Mouse (Mus musculus) CH12.LX (cell line): Measurements from ENCODE around the gene Evi5. TPM values are rescaled to one million over a fixed set of nuclear protein-coding genes. Genes with fewer than 3 reads are reported as not detected.

Source experiments
- DNase-seq: peaks from one replicate; pipeline ENCODE4 v3.0.0-alpha.2; 2013; ENCODE audit errors: extremely low read depth
- H3K27ac ChIP-seq: 2 replicates; pipeline ENCODE4 v1.5.1; 2012; ENCODE audit warnings: low read depth, mild to moderate bottlenecking, control low read depth, moderate library complexity; ENCODE audit not compliant: insufficient read depth
- H3K27me3 ChIP-seq: replicated peaks from 2 replicates; pipeline ENCODE3; 2012; ENCODE audit warnings: inconsistent platforms
- H3K36me3 ChIP-seq, 2 experiments: replicated peaks in 1 of 2; 2 replicates each; pipeline versions ENCODE3 to v1.6.1; 2012; ENCODE audit warnings: inconsistent platforms in 1 of 2, low read length in 1 of 2, mild to moderate bottlenecking in 1 of 2, mixed read lengths in 1 of 2, moderate library complexity in 1 of 2; ENCODE audit not compliant: control insufficient read depth in 1 of 2, insufficient read depth in 1 of 2
- H3K4me1 ChIP-seq, 2 experiments: 2 replicates each; pipeline ENCODE4 v1.6.1; 2012; ENCODE audit warnings: inconsistent platforms in 1 of 2, moderate library complexity in 1 of 2; ENCODE audit not compliant: insufficient read depth in 2 of 2, control insufficient read depth in 1 of 2
- H3K4me2 ChIP-seq: 2 replicates; pipeline ENCODE4 v1.6.1; 2012; ENCODE audit warnings: low read depth, mild to moderate bottlenecking, control low read depth; ENCODE audit not compliant: poor library complexity, insufficient read depth, severe bottlenecking
- H3K4me3 ChIP-seq, 3 experiments: fragments of 150-350 bp in 1 of 3; sonication (generic) in 1 of 3; replicated peaks in 1 of 3; 2 replicates each; pipeline versions ENCODE3 to v1.5.1; 2011 to 2012; ENCODE audit warnings: low read depth in 2 of 3, low read length in 2 of 3, mild to moderate bottlenecking in 2 of 3, moderate library complexity in 2 of 3, control low read depth in 1 of 3, improper control_type of control experiment in 1 of 3, inconsistent platforms in 1 of 3, mixed read lengths in 1 of 3; ENCODE audit not compliant: poor library complexity in 1 of 3
- H3K79me2 ChIP-seq: replicated peaks from 2 replicates; pipeline ENCODE4 v1.6.1; 2012; ENCODE audit warnings: mild to moderate bottlenecking, moderate library complexity; ENCODE audit not compliant: control insufficient read depth, poor library complexity, insufficient read depth, severe bottlenecking; ENCODE audit errors: extremely low read depth
- H3K9ac ChIP-seq: 2 replicates; pipeline ENCODE4 v1.6.1; 2012; ENCODE audit warnings: low read depth, mild to moderate bottlenecking, control low read depth, moderate library complexity; ENCODE audit not compliant: insufficient read depth
- H3K9me3 ChIP-seq: replicated peaks from 2 replicates; pipeline ENCODE3; 2012; ENCODE audit warnings: low read length, inconsistent platforms, mixed read lengths
- CHD1 ChIP-seq: IDR thresholded peaks from 2 replicates; pipeline ENCODE4 v1.6.1; 2012; ENCODE audit warnings: low read depth, low read length, improper control_type of control experiment, inconsistent platforms
- CTCF ChIP-seq, 2 experiments: IDR thresholded peaks in 1 of 2; conservative IDR thresholded peaks in 1 of 2; 2 replicates each; pipeline ENCODE4 v1.5.1; 2011 to 2012; ENCODE audit warnings: low read depth in 2 of 2, low read length in 2 of 2, improper control_type of control experiment in 1 of 2, inconsistent platforms in 1 of 2, mild to moderate bottlenecking in 1 of 2, moderate library complexity in 1 of 2
- E2F4 ChIP-seq: IDR thresholded peaks from 2 replicates; pipeline ENCODE4 v1.6.1; 2011; ENCODE audit warnings: low read depth, low read length, improper control_type of control experiment; ENCODE audit not compliant: insufficient replicate concordance
- EP300 ChIP-seq: IDR thresholded peaks from 2 replicates; pipeline ENCODE4 v1.6.1; 2011; ENCODE audit warnings: low read length, improper control_type of control experiment
- GABPA ChIP-seq: IDR thresholded peaks from 2 replicates; pipeline ENCODE4 v1.6.1; 2012; ENCODE audit warnings: low read depth, low read length, improper control_type of control experiment, inconsistent platforms; ENCODE audit not compliant: insufficient replicate concordance
- HCFC1 ChIP-seq: IDR thresholded peaks from 2 replicates; pipeline ENCODE4 v1.6.1; 2012; ENCODE audit warnings: low read depth, mild to moderate bottlenecking, inconsistent platforms, low read length, improper control_type of control experiment
- JUN ChIP-seq: IDR thresholded peaks from 2 replicates; pipeline ENCODE4 v1.6.1; 2011; ENCODE audit warnings: low read depth, mild to moderate bottlenecking, low read length, improper control_type of control experiment, moderate library complexity; ENCODE audit not compliant: insufficient read depth
- MAZ ChIP-seq: IDR thresholded peaks from 2 replicates; pipeline ENCODE4 v1.6.1; 2012; ENCODE audit warnings: low read depth, mild to moderate bottlenecking, inconsistent platforms, low read length, improper control_type of control experiment, moderate library complexity
- MYC ChIP-seq: IDR thresholded peaks from 2 replicates; pipeline ENCODE4 v1.6.1; 2011; ENCODE audit warnings: low read depth, mild to moderate bottlenecking, improper control_type of control experiment, low read length
- NRF1 ChIP-seq: IDR thresholded peaks from 2 replicates; pipeline ENCODE4 v1.6.1; 2014; ENCODE audit warnings: low read depth, mild to moderate bottlenecking, inconsistent platforms, low read length, improper control_type of control experiment, moderate library complexity
- PAX5 ChIP-seq: IDR thresholded peaks from 2 replicates; pipeline ENCODE4 v1.6.1; 2012; ENCODE audit warnings: low read length, inconsistent platforms, mixed read lengths
- POLR2AphosphoS2 ChIP-seq: IDR thresholded peaks from 2 replicates; pipeline ENCODE4 v1.6.1; 2011; ENCODE audit warnings: low read depth, low read length, improper control_type of control experiment
- RCOR1 ChIP-seq: conservative IDR thresholded peaks from 2 replicates; pipeline ENCODE4 v1.6.1; 2012; ENCODE audit warnings: low read depth, mild to moderate bottlenecking, inconsistent platforms, low read length, improper control_type of control experiment
- TBP ChIP-seq: conservative IDR thresholded peaks from 2 replicates; pipeline ENCODE4 v1.6.1; 2011; ENCODE audit warnings: low read depth, low read length, improper control_type of control experiment
- TCF12 ChIP-seq: IDR thresholded peaks from 2 replicates; pipeline ENCODE4 v1.6.1; 2014; ENCODE audit warnings: low read depth, mild to moderate bottlenecking, inconsistent platforms, low read length, improper control_type of control experiment
- USF1 ChIP-seq: IDR thresholded peaks from 2 replicates; pipeline ENCODE4 v1.6.1; 2014; ENCODE audit warnings: low read depth, mild to moderate bottlenecking, inconsistent platforms, low read length, improper control_type of control experiment
- USF2 ChIP-seq: conservative IDR thresholded peaks from 2 replicates; pipeline ENCODE4 v1.6.1; 2011; ENCODE audit warnings: low read depth, low read length, improper control_type of control experiment
- ZNF384 ChIP-seq: IDR thresholded peaks from 2 replicates; pipeline ENCODE4 v1.6.1; 2012; ENCODE audit warnings: low read depth, low read length, improper control_type of control experiment, inconsistent platforms
- dilution Hi-C: fragments of 300-500 bp; cut with MboI; formaldehyde crosslinking; loops from 2 replicates; pipeline ENCODE4 v1.14.3; 2020; ENCODE audit warnings: low sequenced_read_pairs; ENCODE audit not compliant: extremely low pct_unique_long_range_greater_than_20kb, extremely low pct_ligation_motif_present
- in situ Hi-C: fragments of 300-500 bp; cut with MboI; formaldehyde crosslinking; loops from 3 replicates; pipeline ENCODE4 v1.14.3; 2019; ENCODE audit warnings: low sequenced_read_pairs, low pct_ligation_motif_present, low pct_unique_long_range_greater_than_20kb, mixed read lengths
- polyA plus RNA-seq: library from polyadenylated mRNA; unstranded; fragments of >175 nt; gene quantifications from 2 replicates; pipeline ENCODE4 v1.2.1, GENCODE M21; 2012; ENCODE audit warnings: low read depth; ENCODE audit not compliant: insufficient read length
- total RNA-seq, 2 experiments: library from RNA; depleted of rRNA; stranded (reverse); fragments of 300-350 nt in 1 of 2; fragments of >200 nt in 1 of 2; gene quantifications; 2 replicates each; pipeline ENCODE4 v1.2.3; 2012 to 2014

The Evi5 gene
- total and polyA plus RNA-seq, 3 experiments = 3.2 to 6.3 (median 3.8) TPM

DNA sequence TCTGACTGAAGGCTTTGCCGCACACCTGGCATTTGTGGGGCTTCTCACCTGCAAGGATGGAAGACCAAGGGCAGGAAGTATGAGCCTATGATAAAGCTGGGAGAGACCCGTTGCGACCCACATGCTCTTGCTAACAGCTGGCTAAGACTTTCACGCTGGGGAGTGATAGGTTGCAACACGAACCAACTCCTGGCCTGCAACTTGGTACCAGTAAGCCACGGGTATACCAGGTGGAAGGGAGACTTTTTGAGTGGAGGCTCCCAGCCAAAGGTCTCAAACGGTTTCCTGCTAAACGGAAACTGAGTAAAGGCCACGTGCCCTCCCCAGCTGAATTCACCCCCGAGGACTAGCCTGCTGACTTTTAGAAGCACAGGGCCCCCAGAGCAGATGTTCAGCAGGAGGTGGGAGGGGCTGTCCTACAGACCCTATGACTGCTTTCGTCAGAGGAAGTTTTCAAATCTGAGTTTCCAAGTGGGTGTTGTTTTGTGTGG lies 157.0 kb downstream of the Evi5 start (continued):
- TF ChIP-seq USF2 = peak; percentile 31
- TF ChIP-seq RCOR1 = no peak
- peak; percentile 39; the same call in 1 of the 2 replicates for TF ChIP-seq HCFC1
- no peak for TF ChIP-seq CTCF (conservative IDR thresholded peaks at IDR 0.05 in 1 of 2, IDR thresholded peaks at IDR 0.05 in 1 of 2; ENCODE audit: low read depth in 2 of 2, low read length in 2 of 2)
- no peak for TF ChIP-seq NRF1
- TF ChIP-seq POLR2AphosphoS2 = no peak
- no peak for TF ChIP-seq E2F4

DNA sequence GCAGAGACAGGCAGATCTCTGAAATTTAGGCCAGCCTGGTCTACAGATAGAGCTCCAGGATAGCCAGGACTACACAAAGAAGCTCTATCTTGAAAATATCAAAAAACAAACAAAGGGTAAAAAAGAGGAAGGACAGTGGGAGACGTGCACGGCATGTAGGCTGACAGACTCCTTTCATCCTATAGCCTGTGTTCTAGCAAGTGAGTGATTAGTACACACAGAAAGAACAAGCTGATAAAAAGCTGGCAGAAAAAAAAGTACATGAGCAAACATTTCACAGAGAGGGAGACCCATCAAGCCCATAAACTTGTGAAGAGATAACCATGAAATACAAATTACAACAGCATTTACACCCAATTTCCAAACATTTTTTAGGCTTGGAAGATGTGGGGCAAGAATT lies 163.2 kb downstream of the Evi5 start:
- dilution Hi-C loops (no loop called here), in situ Hi-C loops (no loop called here)
- Histone ChIP-seq H3K4me1 (peaks cover 2 to 25% of the 10 kb centered on the region in 2 experiments; a peak in 3 of 4 replicates), H3K4me3 (no peak overlapping the region), H3K9ac (no peak overlapping the region), H3K27ac (no peak overlapping the region), H3K4me2 (no peak overlapping the region)
- no peak for TF ChIP-seq RCOR1
- TF ChIP-seq, all 38 proteins: peak for 0
- Histone ChIP-seq H3K36me3 (no peaks in the 10 kb centered on the region), H3K79me2 (no peaks in the 10 kb centered on the region), H3K27me3 (no peaks in the 10 kb centered on the region), H3K9me3 (no peaks in the 10 kb centered on the region)
- DNase-seq = no peak

DNA sequence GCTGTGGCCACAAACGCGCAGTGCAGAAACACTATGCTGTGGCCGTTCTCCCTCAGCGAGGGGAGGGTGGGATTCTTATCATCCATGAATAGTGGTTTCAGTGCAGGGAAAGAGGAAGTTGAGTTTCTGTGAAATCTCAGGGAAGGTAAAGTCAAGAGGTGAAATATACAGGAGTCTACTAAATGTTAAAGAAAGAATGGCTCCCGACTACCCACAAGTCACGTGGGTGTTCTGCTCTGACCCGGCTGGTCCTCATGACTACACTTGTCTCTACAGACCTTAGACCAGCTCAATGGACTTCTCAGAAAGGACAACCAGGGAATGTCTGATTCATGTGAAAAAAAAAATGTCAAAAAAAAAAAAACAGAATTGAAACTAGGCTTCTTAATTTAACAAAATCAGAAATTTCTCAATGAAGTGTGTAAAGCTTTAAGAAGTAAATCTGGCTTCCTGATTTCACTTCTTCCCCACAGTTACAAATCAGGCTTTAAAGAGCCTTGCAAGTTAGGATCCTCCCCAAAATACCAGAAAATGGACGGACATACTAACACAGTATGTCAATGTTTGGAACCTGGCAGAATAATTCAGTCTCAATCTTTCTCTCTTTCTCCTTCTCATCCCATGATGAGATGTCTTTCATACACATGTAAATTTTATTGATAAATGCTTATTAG lies 166.6 kb downstream of the Evi5 start:
- H3K9ac ChIP-seq = no peak overlapping the region
- H3K4me1 ChIP-seq = peaks cover 8 to 40% of the 10 kb centered on the region in 2 experiments
- no peak for TF ChIP-seq TBP
- 0 out of 2 replicates have a peak, but pooled peaks have one; percentile 48 for TF ChIP-seq ZNF384
- no peak overlapping the region for H3K27ac ChIP-seq
- no peaks in the 10 kb centered on the region for H3K36me3 ChIP-seq
- no peak for DNase-seq
- dilution Hi-C loops (no loop called here), in situ Hi-C loops (no loop called here)
- no peak overlapping the region for H3K4me3 ChIP-seq
- no peaks in the 10 kb centered on the region for H3K9me3 ChIP-seq
- no peak overlapping the region for H3K4me2 ChIP-seq
- no peaks in the 10 kb centered on the region for H3K27me3 ChIP-seq
- no peaks in the 10 kb centered on the region for H3K79me2 ChIP-seq

DNA sequence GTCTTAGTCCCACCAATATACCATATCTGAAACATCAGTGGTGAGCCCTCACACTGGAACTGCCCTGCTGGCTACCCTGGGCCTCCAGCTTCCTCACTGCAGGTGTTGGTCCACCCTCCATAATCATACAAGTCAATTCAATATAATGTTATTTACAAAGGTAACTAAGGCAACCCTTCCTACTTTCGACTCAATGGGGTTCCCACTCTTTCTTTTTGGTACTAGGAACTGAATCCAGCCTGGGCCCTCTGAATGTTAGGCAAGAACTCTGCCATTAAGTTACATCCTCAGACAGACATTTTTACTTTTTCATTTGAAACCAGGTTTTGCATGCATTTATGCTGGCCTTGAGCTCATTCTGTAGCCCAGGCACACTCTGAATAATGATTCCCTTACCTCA lies 168.6 kb downstream of the Evi5 start:
- no peak for DNase-seq
- dilution Hi-C loops = no loop called here
- TF ChIP-seq PAX5 (no peak), GABPA (no peak), EP300 (no peak), CHD1 (no peak), TCF12 (no peak), USF1 (no peak), MAZ (no peak), CTCF (conservative IDR thresholded peaks at IDR 0.05 in 1 of 2, IDR thresholded peaks at IDR 0.05 in 1 of 2; ENCODE audit: low read depth in 2 of 2, low read length in 2 of 2) (no peak), JUN (no peak), TBP (no peak), MYC (no peak)
- no peak overlapping the region for H3K27ac ChIP-seq
- H3K4me3 ChIP-seq = no peak overlapping the region
- H3K9me3 ChIP-seq = no peaks in the 10 kb centered on the region
- H3K4me1 ChIP-seq = peaks cover 14 to 58% of the 10 kb centered on the region in 2 experiments
- in situ Hi-C loops = no loop called here
- no peak overlapping the region for H3K4me2 ChIP-seq
- H3K9ac ChIP-seq = no peak overlapping the region
- H3K79me2 ChIP-seq = no peaks in the 10 kb centered on the region
- H3K27me3 ChIP-seq = no peaks in the 10 kb centered on the region
- H3K36me3 ChIP-seq = no peaks in the 10 kb centered on the region
